Mouse (Mus musculus) bone marrow macrophage, adult 2 months (primary cell): ENCODE results near the gene Dhx32. TPM values are rescaled to one million over a fixed set of nuclear protein-coding genes. Genes with fewer than 3 reads are reported as not detected.

Source experiments
- H3K27ac ChIP-seq: 2 replicates; pipeline ENCODE4 v1.5.1; 2012; ENCODE audit warnings: low read depth, low read length; ENCODE audit not compliant: insufficient read depth
- H3K4me1 ChIP-seq: 2 replicates; pipeline ENCODE4 v1.6.1; 2012; ENCODE audit warnings: low read length; ENCODE audit not compliant: control insufficient read depth, insufficient read depth
- H3K4me3 ChIP-seq: 2 replicates; pipeline ENCODE4 v1.5.1; 2012; ENCODE audit warnings: mild to moderate bottlenecking, low read length, moderate library complexity; ENCODE audit not compliant: insufficient read depth
- CTCF ChIP-seq: IDR thresholded peaks from 2 replicates; pipeline ENCODE4 v1.5.1; 2012; ENCODE audit warnings: low read depth, mild to moderate bottlenecking, low read length, moderate library complexity
- POLR2A ChIP-seq: IDR thresholded peaks from 2 replicates; pipeline ENCODE4 v1.6.1; 2012; ENCODE audit warnings: mild to moderate bottlenecking, low read depth, low read length, borderline replicate concordance
- polyA plus RNA-seq: library from polyadenylated mRNA; stranded (reverse); fragments of >200 nt; gene quantifications from 2 replicates; pipeline ENCODE4 v1.2.4, GENCODE M21; 2012; ENCODE audit not compliant: missing spikeins, insufficient read depth, insufficient read length

The Dhx32 gene
- polyA plus RNA-seq, 1 experiment, result 13.7 TPM

DNA sequence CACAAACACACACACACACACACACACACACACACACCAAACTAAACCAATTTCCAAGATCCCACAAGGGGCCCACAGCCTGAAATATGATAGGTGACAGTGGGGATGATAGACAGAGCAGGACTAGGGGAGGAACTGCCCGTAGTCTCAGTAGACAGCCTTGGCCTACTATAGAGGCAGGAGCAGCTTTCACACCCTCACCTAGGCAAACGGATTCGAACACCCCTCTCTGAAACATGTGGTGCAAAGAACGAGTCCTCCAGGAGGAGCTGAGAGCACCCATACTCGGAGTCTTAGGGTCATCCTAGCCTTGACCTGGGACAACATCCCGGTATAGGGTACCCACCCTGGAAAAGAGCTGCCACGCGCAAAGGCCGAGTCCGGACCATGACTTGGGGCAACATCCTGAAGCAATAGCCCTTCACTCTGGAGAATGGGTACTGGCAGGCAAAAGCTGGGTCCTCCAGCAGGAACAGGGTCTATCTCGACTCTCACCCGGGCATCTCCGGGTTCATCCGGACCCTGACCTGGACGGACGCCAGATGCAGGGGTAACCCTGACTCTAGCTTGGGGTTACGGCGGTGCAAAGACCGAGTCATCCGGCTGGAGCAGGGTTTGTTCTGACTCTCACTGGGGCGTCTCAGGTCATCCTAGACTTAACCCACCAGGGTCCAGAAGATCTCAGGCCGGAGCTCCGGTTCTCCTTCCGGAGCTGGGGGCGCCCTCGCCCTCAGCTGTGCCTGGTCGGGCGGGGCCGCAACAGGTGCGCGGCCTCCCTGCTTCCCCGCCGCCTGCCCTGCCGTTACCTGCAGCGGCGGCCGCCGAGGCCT lies 6.5 kb downstream of the Dhx32 start:
- no peak for TF ChIP-seq POLR2A
- TF ChIP-seq CTCF, result no peak
- H3K4me1 ChIP-seq, result peaks cover 19% of the 10 kb centered on the region
- no peak overlapping the region for H3K27ac ChIP-seq
- peak overlapping the region; percentile 78 for H3K4me3 ChIP-seq

DNA sequence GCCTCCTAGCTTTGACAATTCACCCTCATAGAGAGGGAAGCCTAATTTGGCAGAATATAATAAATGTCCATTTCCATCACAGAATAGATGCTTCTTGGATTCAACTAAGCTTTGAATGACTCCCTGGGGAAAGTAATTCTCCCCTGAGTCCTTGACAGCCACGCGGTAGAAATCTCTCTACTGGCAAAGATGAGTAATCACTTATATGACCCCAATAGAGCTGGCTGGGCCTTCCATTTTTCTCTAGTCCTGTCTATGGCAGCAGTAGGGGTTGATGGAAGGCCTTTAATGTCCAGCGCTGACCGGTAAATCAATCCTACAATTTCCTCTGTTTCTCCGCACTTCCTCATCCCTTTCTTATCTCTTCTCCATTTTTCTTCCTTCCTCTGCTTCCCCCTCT lies 7.3 kb downstream of the Dhx32 start:
- Histone ChIP-seq H3K27ac (no peak overlapping the region), H3K4me3 (no peak overlapping the region)

DNA sequence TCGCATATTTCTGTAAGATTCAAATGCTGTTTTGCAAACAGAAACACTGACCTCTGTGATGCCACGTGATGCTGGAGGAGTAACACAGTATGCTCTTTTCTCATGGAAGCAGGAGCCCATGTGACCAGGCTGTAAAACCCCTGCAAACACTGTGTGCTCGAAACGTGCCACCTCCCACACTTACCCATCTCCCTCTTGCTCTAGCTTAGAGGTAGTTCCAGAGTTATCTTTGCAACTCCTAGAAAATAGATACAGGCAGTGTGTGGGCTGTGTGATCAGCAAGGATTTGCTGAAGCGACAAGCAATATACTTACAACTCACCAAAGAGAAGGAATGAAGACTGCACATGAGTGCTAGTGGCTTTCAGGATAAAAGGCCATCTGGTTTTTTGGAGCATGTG lies 14.0 kb downstream of the Dhx32 start:
- no peak overlapping the region for H3K27ac ChIP-seq
- H3K4me1 ChIP-seq, result no peaks in the 10 kb centered on the region
- H3K4me3 ChIP-seq, result no peak overlapping the region
- no peak for TF ChIP-seq CTCF
- no peak for TF ChIP-seq POLR2A

More for the DNA sequence above, 7.3 kb downstream of the Dhx32 start:
- peaks cover 19% of the 10 kb centered on the region for H3K4me1 ChIP-seq
- no peak for TF ChIP-seq POLR2A
- no peak for TF ChIP-seq CTCF

DNA sequence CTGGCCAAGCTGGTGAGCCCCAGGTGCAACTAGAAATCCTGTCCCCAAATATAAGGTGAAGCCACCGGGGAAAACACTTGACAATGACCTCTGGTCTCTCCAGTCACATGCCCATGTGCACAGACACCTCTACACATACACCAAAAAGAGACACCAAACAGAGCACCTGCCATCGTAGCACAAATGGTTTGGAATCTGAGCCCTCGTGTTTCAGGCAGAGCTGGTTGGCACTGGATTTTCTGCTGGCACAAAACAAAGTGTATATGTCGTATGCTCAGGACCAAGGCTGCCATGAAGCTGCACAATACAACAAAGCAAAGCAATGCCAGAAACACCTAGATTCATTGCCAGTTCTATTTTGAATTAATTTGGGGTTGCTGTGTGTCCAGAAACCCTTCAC lies 14.5 kb downstream of the Dhx32 start:
- H3K4me1 ChIP-seq, result no peaks in the 10 kb centered on the region
- no peak for TF ChIP-seq CTCF
- TF ChIP-seq POLR2A, result no peak
- no peak overlapping the region for H3K4me3 ChIP-seq

DNA sequence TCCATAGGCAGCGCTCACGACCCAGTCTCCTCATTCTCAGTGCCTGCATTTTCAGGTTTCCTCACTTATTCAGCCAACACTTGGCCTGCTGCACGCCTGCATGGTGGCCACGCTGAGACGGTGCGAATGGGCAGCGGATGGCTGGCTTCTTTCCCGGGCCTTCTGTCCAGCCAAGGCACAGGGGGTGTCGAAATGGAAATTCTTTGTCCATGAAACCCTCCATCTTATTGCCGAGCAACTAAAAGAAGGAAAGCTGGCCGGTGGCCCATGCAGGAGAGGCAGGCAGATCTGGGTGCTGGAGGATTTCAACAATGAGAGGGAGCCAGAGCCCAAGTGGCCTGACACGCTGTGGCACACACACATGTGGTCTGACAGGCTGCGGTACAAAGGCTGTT lies 16.7 kb downstream of the Dhx32 start:
- no peak for TF ChIP-seq CTCF
- TF ChIP-seq POLR2A, result no peak
- H3K4me3 ChIP-seq, result no peak overlapping the region

More for the DNA sequence above, 14.5 kb downstream of the Dhx32 start:
- no peak overlapping the region for H3K27ac ChIP-seq

DNA sequence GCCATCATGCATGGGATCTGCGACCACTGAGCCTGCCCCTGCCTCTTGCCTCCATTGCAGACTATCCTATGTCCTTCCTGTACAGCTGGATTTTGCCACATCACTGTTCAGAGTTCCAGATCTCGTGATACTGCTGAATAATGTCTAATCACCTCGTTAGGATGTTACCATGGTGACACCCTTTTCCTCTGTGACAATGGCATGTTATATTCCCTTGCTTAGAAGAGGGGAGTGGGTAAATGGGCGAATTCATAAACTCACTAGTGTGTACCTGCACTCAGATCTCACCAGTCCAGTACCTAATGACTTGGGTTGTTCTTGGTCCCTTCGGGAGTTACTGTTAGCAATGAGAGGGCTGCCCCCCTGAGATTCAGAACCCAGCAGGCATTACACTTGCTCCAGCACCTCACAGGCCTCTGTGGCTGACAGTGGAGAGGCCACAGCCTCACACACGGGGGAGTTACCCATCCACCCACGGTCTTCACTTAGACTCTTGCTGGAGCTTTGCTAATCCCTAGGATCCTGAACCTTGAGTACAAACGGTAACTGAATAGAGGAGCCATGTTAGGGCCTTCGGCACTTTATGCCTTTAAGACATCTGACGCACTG lies 17.2 kb downstream of the Dhx32 start:
- Histone ChIP-seq H3K27ac (no peak overlapping the region), H3K4me3 (no peak overlapping the region), H3K4me1 (no peaks in the 10 kb centered on the region)
- TF ChIP-seq POLR2A (no peak), CTCF (no peak)

More for the DNA sequence above, 16.7 kb downstream of the Dhx32 start:
- no peaks in the 10 kb centered on the region for H3K4me1 ChIP-seq
- no peak overlapping the region for H3K27ac ChIP-seq

DNA sequence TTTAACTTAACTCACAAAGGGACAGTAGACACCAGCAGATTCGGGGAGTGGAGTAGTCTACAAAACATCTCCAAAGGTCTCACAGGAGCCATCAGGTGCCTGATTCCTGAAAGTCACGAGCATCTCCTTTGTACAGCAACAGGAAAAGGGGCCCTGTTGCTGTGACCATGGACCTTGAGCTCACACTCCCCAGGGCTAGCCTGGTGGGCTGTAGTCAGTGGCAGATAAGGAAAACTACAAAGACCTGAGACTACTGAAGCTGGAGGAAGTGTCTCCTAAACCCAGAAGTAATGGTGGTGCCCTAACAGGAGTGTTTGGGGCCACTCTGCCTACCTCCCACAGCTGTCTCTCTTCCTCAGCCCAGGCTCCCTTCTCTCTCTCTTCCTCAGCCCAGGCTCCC lies 18.1 kb downstream of the Dhx32 start:
- Histone ChIP-seq H3K4me3 (no peak overlapping the region), H3K27ac (no peak overlapping the region), H3K4me1 (no peaks in the 10 kb centered on the region)
- TF ChIP-seq POLR2A (no peak), CTCF (no peak)

DNA sequence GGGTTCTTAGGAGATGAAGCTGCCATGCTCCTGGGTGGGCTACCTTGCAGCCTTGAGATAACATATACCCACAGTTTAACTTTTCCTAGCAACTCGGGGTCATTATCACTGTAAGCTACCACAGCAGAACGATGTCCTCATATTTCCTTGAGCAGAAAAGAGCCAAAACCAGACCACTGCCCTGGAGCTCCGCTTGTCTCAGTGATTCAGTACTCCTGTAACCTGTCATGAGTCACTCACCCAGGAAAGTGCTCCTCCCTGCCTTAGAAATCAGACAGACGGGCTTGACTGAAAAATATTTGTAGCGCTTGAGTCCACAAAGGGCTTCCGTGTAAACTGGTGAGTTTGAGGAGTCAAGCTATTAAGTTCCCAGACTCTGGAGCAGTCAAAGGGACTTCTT lies 19.8 kb downstream of the Dhx32 start:
- H3K4me3 ChIP-seq, result no peak overlapping the region
- H3K27ac ChIP-seq, result no peak overlapping the region
- H3K4me1 ChIP-seq, result peaks cover 9% of the 10 kb centered on the region
- TF ChIP-seq POLR2A (no peak), CTCF (no peak)

DNA sequence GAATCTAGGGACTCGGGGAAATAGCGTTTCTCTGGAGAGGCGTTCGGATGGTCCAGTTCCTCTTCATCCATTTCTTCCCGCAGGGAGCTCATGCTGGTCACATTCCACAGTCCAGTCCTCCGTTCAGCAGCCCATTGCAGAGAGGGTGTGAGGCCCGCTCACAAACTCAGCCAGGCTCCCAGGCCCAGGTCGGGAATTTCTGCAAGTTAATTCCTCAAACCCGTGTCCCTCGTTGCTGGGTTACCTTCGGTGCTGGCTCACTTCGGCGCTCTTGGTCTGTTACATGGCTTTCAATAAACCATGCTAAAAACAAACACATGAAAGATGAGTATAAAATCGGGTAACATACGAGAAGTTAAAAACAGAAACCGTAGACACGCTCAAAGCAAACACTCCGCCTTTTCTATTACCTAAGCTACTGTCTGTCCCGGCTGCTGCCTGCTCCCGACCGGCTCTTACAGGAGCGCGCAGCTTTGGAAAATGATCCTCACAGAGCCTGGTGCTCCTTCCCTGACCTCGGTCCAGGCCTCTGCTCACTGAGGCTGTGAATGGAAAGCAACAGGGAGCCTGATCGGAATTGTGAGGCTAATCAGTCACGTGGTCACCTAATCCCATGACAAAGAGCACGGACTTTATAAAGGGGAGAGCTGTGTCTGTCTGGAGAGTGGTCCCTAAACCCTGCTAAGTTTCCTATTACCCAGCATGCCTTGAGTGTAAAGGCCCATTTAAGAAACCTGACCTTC lies 22.7 kb downstream of the Dhx32 start:
- no peak overlapping the region for H3K4me3 ChIP-seq
- H3K27ac ChIP-seq, result no peak overlapping the region
- TF ChIP-seq POLR2A (no peak), CTCF (no peak)
- H3K4me1 ChIP-seq, result peaks cover 9% of the 10 kb centered on the region
